Mouse (Mus musculus): ENCODE data around the gene Lemd1. TPM values are rescaled to one million over a fixed set of nuclear protein-coding genes. Genes with fewer than 3 reads are reported as not detected.
A peak's percentile ranks its signal among the peaks of the same experiment; 100 is the strongest.

The Lemd1 gene
- polyA plus RNA-seq, 1 experiment: not detected

GRCm38 (mm10) chr1:132150817-132151601, 40.2 kb upstream of the Lemd1 start:
- Histone ChIP-seq H3K4me1 (ENCODE audit: control insufficient read depth, insufficient read depth, low read length) (peaks cover 20% of the 10 kb centered on the region; the same call in 1 of the 2 replicates), H3K4me3 (ENCODE audit: insufficient read depth, low read length) (no peak overlapping the region), H3K27ac (ENCODE audit: insufficient read depth, low read length) (no peak overlapping the region)
- TF ChIP-seq CTCF (IDR thresholded peaks at IDR 0.05; ENCODE audit: borderline replicate concordance, insufficient read depth, low read length) (no peak), POLR2A (IDR thresholded peaks at IDR 0.05; ENCODE audit: low read depth, low read length) (no peak)

GRCm38 (mm10) chr1:132151908-132152307, 39.3 kb upstream of the Lemd1 start:
- Histone ChIP-seq H3K27ac (ENCODE audit: insufficient read depth, low read length) (peak overlapping the region; percentile 13; the same call in 1 of the 2 replicates), H3K4me3 (ENCODE audit: insufficient read depth, low read length) (no peak overlapping the region), H3K4me1 (ENCODE audit: control insufficient read depth, insufficient read depth, low read length) (peaks cover 20% of the 10 kb centered on the region; the same call in 1 of the 2 replicates)
- TF ChIP-seq CTCF (IDR thresholded peaks at IDR 0.05; ENCODE audit: borderline replicate concordance, insufficient read depth, low read length) (no peak), POLR2A (IDR thresholded peaks at IDR 0.05; ENCODE audit: low read depth, low read length) (no peak)

GRCm38 (mm10) chr1:132153086-132153690, 38.0 kb upstream of the Lemd1 start:
- H3K27ac ChIP-seq (ENCODE audit: insufficient read depth, low read length): peak overlapping the region; percentile 25; the same call in 1 of the 2 replicates
- peaks cover 20% of the 10 kb centered on the region; the same call in 1 of the 2 replicates for H3K4me1 ChIP-seq (ENCODE audit: control insufficient read depth, insufficient read depth, low read length)
- no peak for TF ChIP-seq CTCF (IDR thresholded peaks at IDR 0.05; ENCODE audit: borderline replicate concordance, insufficient read depth, low read length)
- no peak overlapping the region for H3K4me3 ChIP-seq (ENCODE audit: insufficient read depth, low read length)

- Histone ChIP-seq H3K4me1 (ENCODE audit: control insufficient read depth, insufficient read depth, low read length) (peaks cover 20% of the 10 kb centered on the region; the same call in 1 of the 2 replicates), H3K27ac (ENCODE audit: insufficient read depth, low read length) (peak overlapping the region; percentile 85), H3K4me3 (ENCODE audit: insufficient read depth, low read length) (no peak overlapping the region)
- no peak for TF ChIP-seq POLR2A (IDR thresholded peaks at IDR 0.05; ENCODE audit: low read depth, low read length)
- TF ChIP-seq CTCF (IDR thresholded peaks at IDR 0.05; ENCODE audit: borderline replicate concordance, insufficient read depth, low read length): no peak
These were observed 37.5 kb upstream of the Lemd1 start for GRCm38 (mm10) chr1:132153691-132154090.

- H3K4me1 ChIP-seq (ENCODE audit: control insufficient read depth, insufficient read depth, low read length): peaks cover 14% of the 10 kb centered on the region; the same call in 1 of the 2 replicates
- H3K27ac ChIP-seq (ENCODE audit: insufficient read depth, low read length): no peak overlapping the region
- no peak overlapping the region for H3K4me3 ChIP-seq (ENCODE audit: insufficient read depth, low read length)
- TF ChIP-seq POLR2A (IDR thresholded peaks at IDR 0.05; ENCODE audit: low read depth, low read length) (no peak), CTCF (IDR thresholded peaks at IDR 0.05; ENCODE audit: borderline replicate concordance, insufficient read depth, low read length) (peak; percentile 82)
These were observed 35.5 kb upstream of the Lemd1 start for GRCm38 (mm10) chr1:132155737-132156136.

- TF ChIP-seq POLR2A (IDR thresholded peaks at IDR 0.05; ENCODE audit: low read depth, low read length) (no peak), CTCF (IDR thresholded peaks at IDR 0.05; ENCODE audit: borderline replicate concordance, insufficient read depth, low read length) (peak; percentile 91)
- H3K27ac ChIP-seq (ENCODE audit: insufficient read depth, low read length): no peak overlapping the region
- no peak overlapping the region for H3K4me3 ChIP-seq (ENCODE audit: insufficient read depth, low read length)
- peaks cover 7% of the 10 kb centered on the region; the same call in 1 of the 2 replicates for H3K4me1 ChIP-seq (ENCODE audit: control insufficient read depth, insufficient read depth, low read length)
These were observed 34.0 kb upstream of the Lemd1 start for GRCm38 (mm10) chr1:132157016-132157781.

- no peak overlapping the region for H3K4me3 ChIP-seq (ENCODE audit: insufficient read depth, low read length)
- peaks cover 7% of the 10 kb centered on the region; the same call in 1 of the 2 replicates for H3K4me1 ChIP-seq (ENCODE audit: control insufficient read depth, insufficient read depth, low read length)
- H3K27ac ChIP-seq (ENCODE audit: insufficient read depth, low read length): no peak overlapping the region
- TF ChIP-seq CTCF (IDR thresholded peaks at IDR 0.05; ENCODE audit: borderline replicate concordance, insufficient read depth, low read length) (no peak), POLR2A (IDR thresholded peaks at IDR 0.05; ENCODE audit: low read depth, low read length) (no peak)
These were observed 33.4 kb upstream of the Lemd1 start for GRCm38 (mm10) chr1:132157808-132158207.

- Histone ChIP-seq H3K4me1 (ENCODE audit: control insufficient read depth, insufficient read depth, low read length) (0 out of 2 replicates have a peak, but pooled peaks cover 3% of the 10 kb centered on the region), H3K4me3 (ENCODE audit: insufficient read depth, low read length) (no peak overlapping the region), H3K27ac (ENCODE audit: insufficient read depth, low read length) (no peak overlapping the region)
- TF ChIP-seq CTCF (IDR thresholded peaks at IDR 0.05; ENCODE audit: borderline replicate concordance, insufficient read depth, low read length): no peak
- no peak for TF ChIP-seq POLR2A (IDR thresholded peaks at IDR 0.05; ENCODE audit: low read depth, low read length)
These were observed 32.5 kb upstream of the Lemd1 start for GRCm38 (mm10) chr1:132158741-132159140.

GRCm38 (mm10) chr1:132159681-132160080, 31.6 kb upstream of the Lemd1 start:
- Histone ChIP-seq H3K4me3 (ENCODE audit: insufficient read depth, low read length) (no peak overlapping the region), H3K27ac (ENCODE audit: insufficient read depth, low read length) (no peak overlapping the region), H3K4me1 (ENCODE audit: control insufficient read depth, insufficient read depth, low read length) (no peaks in the 10 kb centered on the region)
- TF ChIP-seq POLR2A (IDR thresholded peaks at IDR 0.05; ENCODE audit: low read depth, low read length): no peak
- no peak for TF ChIP-seq CTCF (IDR thresholded peaks at IDR 0.05; ENCODE audit: borderline replicate concordance, insufficient read depth, low read length)
